Mouse (Mus musculus): ENCODE measurements around the gene Gab2.

DNA sequence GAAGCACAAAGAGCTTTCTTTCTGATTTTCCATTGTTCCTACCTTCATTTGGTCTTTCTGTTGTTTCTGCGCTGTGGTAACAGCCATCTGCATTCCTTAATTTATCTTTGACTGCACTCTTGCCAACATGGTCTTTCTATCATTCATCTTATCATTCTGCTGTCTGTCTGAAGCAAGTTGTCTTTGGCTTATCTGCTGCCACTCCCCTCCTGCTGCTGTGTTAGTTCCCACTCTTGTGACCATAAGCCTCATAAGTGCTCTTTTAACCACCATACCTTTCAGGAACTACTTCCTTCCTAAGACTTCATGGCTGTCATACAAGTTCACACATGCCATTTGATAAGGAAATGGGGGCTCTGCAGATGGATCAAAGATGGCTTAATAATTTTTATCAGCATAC lies 102.6 kb downstream of the Gab2 start:
- TF ChIP-seq CTCF (IDR thresholded peaks at IDR 0.05; ENCODE audit: control insufficient read depth, insufficient read depth, low read length) (no peak), POLR2A (IDR thresholded peaks at IDR 0.05; ENCODE audit: borderline replicate concordance, control insufficient read depth, low read depth, low read length) (no peak)

All from bone marrow, adult 2 months (tissue).